Mouse (Mus musculus) heart, adult 9 months (tissue): ENCODE results near the gene Ntsr1.

Source experiments
- DNase-seq, 2 experiments: peaks; one replicate each; pipeline ENCODE4 v3.0.0; 2022; ENCODE audit warnings: low spot score in 2 of 2

Gene Ntsr1

GRCm38 (mm10) chr2:180499741-180500140, at the start of gene Ntsr1:
Gene Ntsr1, plus strand, starts transcription at chr2:180499976.
- no peak for DNase-seq

GRCm38 (mm10) chr2:180450529-180450928, 49.2 kb upstream of the Ntsr1 start:
- no peak for DNase-seq

DNA sequence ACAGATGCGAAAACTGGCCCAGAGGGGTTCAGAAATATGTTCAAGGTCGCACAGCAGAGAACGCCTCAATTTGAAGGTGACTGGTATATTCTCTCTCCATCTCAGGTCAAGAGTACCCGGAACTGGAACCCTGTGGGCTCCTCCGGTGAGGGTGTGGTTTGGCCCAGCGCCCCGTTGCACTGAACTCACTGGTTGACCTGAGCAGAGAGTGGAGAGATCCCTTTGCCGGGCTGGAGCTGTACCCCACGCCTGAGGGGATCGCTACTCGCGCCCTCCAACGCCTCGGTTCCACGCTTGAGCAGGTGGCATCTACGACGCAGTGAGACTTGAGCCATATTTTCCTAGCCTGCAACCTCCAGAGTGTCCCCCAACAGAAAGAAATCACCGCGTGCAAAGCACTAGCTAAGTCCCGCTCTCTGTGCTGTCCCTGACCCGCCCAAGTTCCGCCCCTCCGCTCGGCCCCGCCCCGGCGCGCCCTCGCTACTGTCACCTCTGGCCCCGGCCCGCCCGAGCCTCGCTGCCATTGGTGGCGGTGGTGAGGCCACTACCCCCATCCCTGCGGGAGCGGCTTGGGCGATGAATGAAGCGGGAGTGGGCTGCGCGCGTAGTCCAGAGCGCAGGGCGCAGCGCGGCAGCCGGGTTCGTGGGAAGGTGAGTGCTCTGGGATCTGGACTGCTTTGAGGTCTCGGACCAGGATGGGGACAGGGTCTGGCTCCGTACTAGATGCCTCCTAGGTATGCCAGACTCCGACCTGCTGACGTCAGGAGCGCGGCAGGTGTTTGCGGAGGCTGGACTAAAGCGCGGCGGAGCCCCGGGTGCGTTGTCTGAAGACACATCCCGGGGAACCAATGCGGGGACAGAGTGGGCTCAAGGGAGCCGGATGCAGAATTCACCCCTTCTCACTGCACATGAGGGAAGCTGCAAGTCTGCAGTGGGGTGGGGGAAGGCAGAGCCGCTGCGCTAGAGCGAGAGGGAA, 43.8 kb upstream of the Ntsr1 start, which contains the start of gene Slco4a1:
Slco4a1 (plus strand) TSS at position 523 of the 976 bp plus-strand sequence.
- DNase-seq = peak; percentile 55 to 56

GRCm38 (mm10) chr2:180456705-180457104, 43.1 kb upstream of the Ntsr1 start:
- no peak for DNase-seq

- DNase-seq = no peak
Measured at GRCm38 (mm10) chr2:180457680-180458079, 42.1 kb upstream of the Ntsr1 start.

- DNase-seq = no peak
Measured at GRCm38 (mm10) chr2:180459437-180459836, 40.3 kb upstream of the Ntsr1 start.

DNA sequence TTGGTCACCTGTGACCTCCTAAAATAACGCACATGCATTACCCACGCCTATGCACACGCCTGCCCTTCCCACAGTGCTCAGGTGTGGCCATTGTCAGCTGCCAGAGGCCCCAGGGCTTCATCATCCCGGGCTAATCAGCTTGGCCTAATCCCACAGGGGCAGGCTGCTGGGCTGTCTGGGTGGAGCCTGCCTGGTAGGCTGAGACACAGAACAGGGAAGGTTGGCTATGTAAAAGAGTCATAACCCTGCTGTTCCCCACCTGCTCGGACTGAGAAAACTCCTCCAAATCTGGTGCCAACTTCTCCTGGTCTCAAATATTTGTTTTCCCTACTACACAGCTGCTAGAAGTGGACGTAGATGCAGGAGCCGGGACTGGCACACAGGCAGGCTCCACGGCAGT, 39.0 kb upstream of the Ntsr1 start:
- no peak for DNase-seq

GRCm38 (mm10) chr2:180462593-180462992, 37.2 kb upstream of the Ntsr1 start:
- DNase-seq = no peak

DNA sequence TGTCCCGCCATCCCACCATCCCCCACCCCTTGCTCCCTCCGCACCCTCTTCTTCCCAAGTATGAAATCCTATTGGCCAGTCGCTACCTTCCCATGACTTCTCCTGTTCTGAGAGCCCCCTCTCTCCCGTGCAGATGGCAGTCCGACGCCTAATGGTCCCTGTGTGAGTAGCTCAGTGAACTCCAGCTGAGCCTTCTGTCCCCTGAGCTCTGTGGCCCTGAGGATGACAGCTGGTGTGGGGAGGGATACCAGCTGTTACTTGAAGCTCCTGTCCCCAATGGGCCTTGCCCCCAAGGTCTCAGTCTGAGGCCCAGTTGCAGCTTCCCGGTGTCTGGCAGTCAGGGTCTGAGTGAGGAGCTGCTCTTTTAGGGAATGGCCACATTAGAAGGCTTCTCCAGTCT, 33.3 kb upstream of the Ntsr1 start:
- DNase-seq = no peak

DNA sequence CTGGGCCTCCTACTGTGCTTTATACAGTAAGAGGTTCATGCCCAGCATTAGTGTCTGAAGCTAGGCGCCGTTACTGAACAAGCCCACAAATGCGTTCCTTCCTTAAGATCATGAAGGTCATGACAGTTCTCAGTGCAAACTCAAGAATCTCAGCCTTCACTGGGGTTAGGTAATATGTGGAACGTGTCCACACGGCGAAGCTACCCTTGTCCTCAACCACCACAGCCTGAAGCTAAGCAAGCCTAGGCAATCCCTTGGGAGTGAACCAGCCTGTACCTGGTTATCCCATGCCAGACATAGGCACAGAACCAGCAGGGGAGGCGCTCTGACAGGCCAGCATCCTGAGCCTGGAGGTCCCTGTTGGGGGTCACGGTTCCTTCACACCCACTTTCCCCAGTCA, 30.9 kb upstream of the Ntsr1 start:
- no peak for DNase-seq

GRCm38 (mm10) chr2:180469768-180470167, 30.0 kb upstream of the Ntsr1 start:
- DNase-seq = peak; percentile 13 to 26

DNA sequence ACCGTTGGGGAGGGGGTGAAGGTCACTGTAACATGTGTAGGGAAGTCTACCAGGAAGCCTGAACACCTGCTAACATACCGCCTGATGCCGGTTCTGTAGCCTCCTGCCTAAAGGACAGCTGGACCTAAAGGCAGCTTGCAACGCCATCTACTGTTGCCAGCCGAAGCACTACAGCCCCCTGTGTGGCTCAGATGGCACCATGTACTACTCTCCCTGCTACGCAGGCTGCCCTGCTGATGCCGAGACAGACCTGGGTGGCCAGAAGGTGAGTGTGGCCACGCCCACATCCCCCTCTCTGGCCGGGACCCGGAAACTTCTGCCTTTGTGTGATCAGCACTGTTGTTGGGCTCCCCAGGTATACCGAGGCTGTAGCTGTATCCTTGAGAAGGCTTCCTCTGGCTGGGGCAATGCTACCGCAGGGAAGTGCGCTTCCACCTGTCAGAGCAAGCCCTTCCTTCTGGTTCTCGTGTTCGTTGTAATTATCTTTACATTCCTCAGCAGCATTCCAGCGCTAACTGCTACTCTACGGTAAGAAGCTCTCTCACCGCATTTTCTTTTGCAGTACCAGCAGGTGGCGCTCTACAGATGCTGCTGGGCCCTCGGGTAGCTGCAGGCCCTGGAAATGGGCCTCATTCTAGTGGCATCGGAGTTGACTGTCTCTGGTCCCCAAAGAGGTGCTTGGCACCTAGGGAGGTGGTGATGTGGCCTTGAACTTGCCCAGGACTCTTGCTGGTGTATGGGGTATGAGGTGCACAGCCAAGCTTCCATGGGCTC, 27.3 kb upstream of the Ntsr1 start:
- DNase-seq = no peak

GRCm38 (mm10) chr2:180473080-180473440, 26.7 kb upstream of the Ntsr1 start:
- DNase-seq = peak; percentile 33 to 39

DNA sequence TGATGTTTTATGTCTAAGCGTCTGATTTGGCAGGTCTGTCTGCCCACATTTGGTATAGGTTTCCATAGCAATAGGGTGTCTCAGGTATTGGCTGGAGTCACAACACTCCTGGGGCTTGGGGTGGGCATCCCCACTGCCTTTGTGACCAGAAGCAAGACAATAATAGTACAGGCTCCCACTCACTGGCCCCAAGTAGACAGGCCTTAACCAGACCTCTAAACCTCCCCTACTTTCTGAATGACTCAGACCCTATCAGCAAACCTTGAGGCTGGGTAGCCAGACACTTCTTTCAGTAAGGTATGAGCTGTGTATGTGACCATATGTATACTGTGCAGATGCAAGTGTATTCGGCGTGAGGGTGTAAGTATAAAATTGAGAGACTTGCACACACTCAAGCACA, 24.9 kb upstream of the Ntsr1 start:
- no peak for DNase-seq

DNA sequence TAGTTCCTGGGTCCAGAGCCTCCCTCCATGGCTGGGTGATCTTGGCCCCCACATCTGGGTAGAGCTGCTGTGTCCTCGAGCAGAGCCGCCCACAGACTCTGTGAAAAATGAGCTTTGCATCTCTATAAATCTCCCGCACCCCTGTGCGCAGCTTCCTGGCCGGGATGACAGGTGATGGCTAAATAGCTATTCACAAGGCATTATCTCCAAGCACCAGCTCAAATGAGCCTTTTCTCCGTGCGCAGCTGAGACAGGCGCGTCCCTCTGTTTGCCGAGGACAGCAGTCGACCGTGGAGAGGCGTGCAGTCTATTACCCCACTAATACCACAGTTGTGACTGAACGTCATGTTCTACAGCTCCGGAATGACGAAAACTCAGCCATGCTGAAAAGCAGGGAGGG, 17.5 kb upstream of the Ntsr1 start:
- no peak for DNase-seq

GRCm38 (mm10) chr2:180484882-180485281, 14.9 kb upstream of the Ntsr1 start:
- no peak for DNase-seq

- DNase-seq = no peak
Measured at GRCm38 (mm10) chr2:180485306-180485705, 14.5 kb upstream of the Ntsr1 start.

- no peak for DNase-seq
Measured at GRCm38 (mm10) chr2:180488210-180488751, 11.5 kb upstream of the Ntsr1 start.

- no peak for DNase-seq
Measured at GRCm38 (mm10) chr2:180495906-180496305, 3.9 kb upstream of the Ntsr1 start.

GRCm38 (mm10) chr2:180500726-180501125, 950 bp downstream of the Ntsr1 start:
- no peak for DNase-seq

- no peak for DNase-seq
Measured at GRCm38 (mm10) chr2:180501217-180501967, 1.6 kb downstream of the Ntsr1 start.

DNA sequence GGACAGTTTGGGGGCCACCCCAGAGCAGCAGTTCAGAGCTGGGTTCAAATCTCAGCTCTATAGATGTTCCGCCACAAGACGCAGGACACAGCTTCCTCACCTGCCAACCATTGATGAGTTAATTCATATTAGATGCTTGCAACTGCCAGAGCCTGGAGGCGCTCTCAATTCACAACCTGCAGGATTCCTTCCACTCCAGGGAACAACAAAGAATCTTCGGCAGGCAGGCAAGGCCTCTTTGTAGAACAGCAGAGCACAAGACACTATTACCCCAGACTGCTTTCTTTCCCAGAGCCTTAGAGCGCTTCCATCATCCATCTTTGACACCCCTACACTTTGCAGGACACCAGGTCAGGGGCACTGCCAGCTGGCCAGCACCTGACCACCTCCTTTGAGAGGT, 6.5 kb downstream of the Ntsr1 start:
- DNase-seq = no peak
